Mouse (Mus musculus): ENCODE data around the gene D030056L22Rik. TPM values are rescaled to one million over a fixed set of nuclear protein-coding genes. Genes with fewer than 3 reads are reported as not detected.
A peak's percentile ranks its signal among the peaks of the same experiment; 100 is the strongest.

Gene D030056L22Rik
- total RNA-seq (2022) = 1 to 10 TPM; 3.1 to 4.1 (median 3.3) TPM

DNA sequence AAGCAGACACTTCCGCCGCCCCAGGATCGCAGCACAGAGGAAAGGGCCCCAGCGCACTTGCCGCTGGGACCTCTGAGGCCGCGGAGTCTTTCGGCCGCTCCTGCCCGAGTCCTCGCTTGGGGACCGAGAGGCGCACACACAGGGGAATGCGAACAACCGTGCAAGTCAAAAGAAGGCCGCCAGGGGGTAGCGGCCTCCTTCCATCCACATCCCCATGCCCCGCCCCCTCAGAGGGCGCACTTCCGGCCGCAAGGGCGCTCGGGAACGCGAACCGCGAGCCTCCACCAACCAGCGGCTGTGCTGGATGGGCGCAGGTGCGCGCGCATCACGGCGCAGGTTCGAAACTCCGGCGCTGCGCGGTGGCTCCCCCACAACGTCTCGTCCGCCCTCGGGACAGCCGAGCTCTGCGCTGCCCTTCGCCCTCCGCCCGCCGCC is at the start of gene D030056L22Rik:
Gene D030056L22Rik, plus strand, starts transcription at position 328 of the 435 bp plus-strand sequence.
- DNase-seq (ENCODE audit: low spot score in 2 of 2) = peak; percentile 94 to 97

- DNase-seq (ENCODE audit: low spot score in 2 of 2) = no peak
Observed at GRCm38 (mm10) chr19:18663904-18664303, 49.1 kb upstream of the D030056L22Rik start.

DNA sequence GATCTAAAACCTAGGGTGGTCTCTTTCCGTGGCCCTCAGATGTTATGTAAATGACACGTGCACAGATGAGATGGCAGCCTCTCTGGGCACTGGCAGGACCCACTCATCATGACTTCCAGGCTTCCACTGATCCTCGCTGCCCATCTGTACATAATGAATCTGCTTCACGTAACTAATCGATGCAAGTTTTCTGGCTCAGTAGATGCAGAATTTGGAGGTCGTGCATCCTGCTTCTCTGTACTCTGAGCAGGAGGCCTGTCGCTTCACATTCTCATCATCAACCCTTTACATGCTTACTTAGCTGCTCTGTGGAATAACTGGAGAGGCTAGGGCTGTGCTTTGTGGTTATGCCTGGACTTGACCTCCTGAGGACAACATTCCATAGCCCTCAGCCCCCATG is 46.0 kb upstream of the D030056L22Rik start:
- DNase-seq (ENCODE audit: low spot score in 2 of 2) = no peak

DNA sequence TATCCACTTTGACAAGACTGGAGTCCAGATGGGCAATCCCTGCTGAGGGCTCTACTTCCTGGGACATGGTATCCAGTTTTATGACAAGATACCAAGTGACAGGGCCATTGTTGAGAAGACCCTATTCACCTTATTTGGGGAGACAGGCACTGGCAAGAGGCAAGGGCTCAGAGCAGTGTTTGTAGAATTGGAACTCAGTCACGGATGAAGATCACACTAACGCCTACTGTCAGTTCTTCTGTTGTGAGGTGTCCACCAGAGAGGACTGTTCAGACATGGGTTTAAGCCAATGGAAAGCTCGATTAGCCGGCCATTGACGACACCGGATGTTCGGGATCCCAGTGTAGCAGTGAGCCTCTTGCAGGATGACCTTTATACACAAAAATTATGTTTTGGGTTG is 43.4 kb upstream of the D030056L22Rik start:
- DNase-seq (ENCODE audit: low spot score in 2 of 2) = no peak

DNA sequence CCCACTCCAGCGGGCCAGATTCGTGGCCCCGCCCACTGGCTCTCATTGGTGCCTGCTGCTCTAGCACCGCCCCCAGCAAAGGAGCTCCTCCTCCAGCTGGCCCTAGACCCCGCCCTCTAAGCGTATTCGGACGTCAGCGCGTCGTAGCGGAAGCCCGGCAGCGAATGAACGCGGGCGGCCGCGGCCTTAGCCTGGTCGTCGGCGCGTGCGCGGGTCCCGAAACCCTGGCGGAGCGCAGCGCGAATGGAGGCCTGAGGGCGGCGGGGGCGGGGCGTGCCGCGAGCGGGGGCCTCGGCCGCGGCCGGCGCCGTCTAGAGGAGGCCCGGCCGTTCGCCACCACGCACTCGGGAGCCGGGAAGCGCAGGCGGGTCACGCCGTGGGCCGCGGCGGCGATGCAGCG is 42.4 kb upstream of the D030056L22Rik start, which contains the start of gene Carnmt1:
Gene Carnmt1, plus strand, starts transcription at position 157 of the 400 bp plus-strand sequence.
- peak; percentile 99 for DNase-seq (ENCODE audit: low spot score in 2 of 2)

- peak; percentile 26 to 38 for DNase-seq (ENCODE audit: low spot score in 2 of 2)
Observed at GRCm38 (mm10) chr19:18671056-18671741, 41.8 kb upstream of the D030056L22Rik start.

GRCm38 (mm10) chr19:18672498-18672897 is 40.5 kb upstream of the D030056L22Rik start:
- no peak for DNase-seq (ENCODE audit: low spot score in 2 of 2)

DNA sequence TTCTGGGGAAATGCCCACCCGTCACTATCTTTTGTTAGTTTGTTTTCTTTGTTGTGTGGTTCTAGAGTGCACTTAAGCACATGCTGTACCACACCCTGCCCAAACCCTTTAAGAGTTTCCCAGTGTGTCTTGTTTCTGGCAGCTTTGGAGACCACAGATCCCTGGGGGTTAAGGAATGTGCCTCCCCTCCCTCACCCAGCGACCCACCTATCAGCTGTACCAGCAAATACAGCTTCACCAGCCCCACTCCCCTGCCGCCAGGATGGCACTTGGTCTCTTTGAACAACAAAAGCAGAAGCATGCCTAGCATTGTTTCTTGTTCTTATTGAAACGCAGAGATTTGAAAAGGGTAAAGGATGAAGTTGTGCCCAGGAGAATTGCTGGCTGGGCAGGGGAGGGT is 39.9 kb upstream of the D030056L22Rik start:
- no peak for DNase-seq (ENCODE audit: low spot score in 2 of 2)

GRCm38 (mm10) chr19:18682142-18682541 is 30.9 kb upstream of the D030056L22Rik start:
- no peak for DNase-seq (ENCODE audit: low spot score in 2 of 2)

DNA sequence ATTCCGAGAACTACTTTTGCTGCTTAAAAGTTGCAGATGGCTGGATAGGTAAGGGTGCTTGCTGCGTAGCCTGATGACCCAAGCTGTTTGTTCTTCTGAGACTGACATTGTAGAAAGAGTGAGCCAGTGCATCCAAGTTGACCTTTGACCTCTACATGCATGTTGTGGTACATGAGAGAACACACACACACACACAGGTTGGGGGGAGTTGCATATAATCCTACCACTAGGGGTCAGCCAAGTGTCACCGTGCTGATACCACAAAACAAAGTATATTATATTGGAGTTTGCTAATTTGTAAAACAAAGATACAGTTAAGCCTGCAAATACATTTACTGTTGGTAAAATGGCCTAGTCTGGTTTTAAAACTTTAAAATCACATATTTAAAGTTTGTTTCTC is 25.4 kb upstream of the D030056L22Rik start:
- DNase-seq (ENCODE audit: low spot score in 2 of 2) = no peak

DNA sequence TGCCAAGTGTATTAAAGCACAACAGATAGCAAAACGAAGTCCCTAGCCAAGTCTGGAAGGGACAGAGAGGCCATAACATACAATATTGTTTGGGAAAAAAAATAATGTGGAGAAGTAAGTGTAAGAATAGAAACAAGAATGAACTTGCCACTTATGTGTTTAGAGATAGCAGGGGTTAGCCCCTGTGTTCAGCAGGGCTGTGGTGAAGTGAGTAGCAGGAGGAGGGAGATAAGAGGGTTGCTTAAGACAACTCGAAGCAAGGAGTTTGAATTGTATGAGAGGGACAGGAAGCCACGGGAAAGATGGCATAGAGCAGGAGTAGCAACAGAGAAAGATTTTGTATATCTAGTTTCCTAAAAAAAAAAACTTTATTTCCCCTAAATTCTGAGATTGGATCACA is 20.8 kb upstream of the D030056L22Rik start:
- no peak for DNase-seq (ENCODE audit: low spot score in 2 of 2)

GRCm38 (mm10) chr19:18692768-18693167 is 20.2 kb upstream of the D030056L22Rik start:
- no peak for DNase-seq (ENCODE audit: low spot score in 2 of 2)

DNA sequence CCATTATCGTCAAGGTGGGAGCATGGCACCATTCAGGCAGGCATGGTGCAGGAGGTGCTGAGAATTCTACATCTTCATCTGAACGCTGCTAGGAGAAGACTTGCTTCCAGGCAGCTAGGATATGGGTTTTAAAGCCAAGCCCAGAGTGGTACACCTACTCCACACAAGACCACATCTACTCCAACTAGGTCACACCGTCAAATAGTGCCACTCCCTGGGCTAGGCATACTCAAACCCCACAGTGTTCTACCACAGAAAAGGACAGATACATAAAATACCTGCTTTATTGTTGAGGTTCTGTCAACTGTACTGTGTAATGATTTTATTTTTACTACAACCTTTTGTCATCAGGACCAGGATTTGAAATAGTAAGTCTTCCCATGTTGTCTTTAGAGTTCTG is 17.9 kb upstream of the D030056L22Rik start:
- DNase-seq (ENCODE audit: low spot score in 2 of 2) = no peak

- no peak for DNase-seq (ENCODE audit: low spot score in 2 of 2)
Observed at GRCm38 (mm10) chr19:18695552-18695951, 17.4 kb upstream of the D030056L22Rik start.

DNA sequence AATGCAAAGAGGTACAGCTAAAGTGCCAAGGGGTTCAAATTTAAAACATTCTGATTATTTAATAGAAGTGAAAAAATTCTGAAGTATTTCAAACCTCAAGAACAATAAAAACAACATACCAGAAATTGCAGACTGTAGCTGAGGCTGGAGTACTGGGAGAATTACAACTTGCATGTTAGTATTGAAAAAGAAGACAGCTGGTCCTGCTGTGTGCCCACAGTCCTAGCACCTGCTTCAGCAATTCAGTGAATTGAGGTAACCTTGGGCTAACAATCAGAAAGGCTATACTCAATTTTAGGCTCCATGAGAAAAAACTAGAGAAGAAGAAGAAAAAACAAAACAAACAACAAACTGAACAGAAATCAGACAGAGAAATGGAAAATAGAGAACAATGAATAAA is 4.9 kb upstream of the D030056L22Rik start:
- no peak for DNase-seq (ENCODE audit: low spot score in 2 of 2)

DNA sequence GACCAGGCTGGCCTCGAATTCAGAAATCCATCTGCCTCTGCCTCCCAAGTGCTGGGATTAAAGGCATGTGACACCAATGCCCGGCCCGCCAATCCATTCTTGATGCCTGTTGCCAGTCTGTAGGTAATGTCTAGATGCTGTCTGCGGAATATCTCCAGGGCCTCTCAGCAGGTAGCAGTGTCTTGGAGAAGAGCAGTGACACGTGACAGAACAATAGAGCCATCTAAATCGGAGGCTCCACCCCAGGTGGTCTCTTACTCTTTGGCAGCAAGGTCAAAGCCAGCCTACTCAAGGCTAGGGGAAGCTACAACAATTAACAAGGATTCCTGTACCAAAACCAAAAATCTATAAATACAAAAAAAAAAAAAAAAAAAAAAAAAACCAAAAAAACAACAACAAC is 2.1 kb upstream of the D030056L22Rik start:
- no peak for DNase-seq (ENCODE audit: low spot score in 2 of 2)

- no peak for DNase-seq (ENCODE audit: low spot score in 2 of 2)
Observed at GRCm38 (mm10) chr19:18711589-18711988, 1.4 kb upstream of the D030056L22Rik start.

GRCm38 (mm10) chr19:18712153-18712865 is 684 bp upstream of the D030056L22Rik start:
- DNase-seq (ENCODE audit: low spot score in 2 of 2) = no peak

DNA sequence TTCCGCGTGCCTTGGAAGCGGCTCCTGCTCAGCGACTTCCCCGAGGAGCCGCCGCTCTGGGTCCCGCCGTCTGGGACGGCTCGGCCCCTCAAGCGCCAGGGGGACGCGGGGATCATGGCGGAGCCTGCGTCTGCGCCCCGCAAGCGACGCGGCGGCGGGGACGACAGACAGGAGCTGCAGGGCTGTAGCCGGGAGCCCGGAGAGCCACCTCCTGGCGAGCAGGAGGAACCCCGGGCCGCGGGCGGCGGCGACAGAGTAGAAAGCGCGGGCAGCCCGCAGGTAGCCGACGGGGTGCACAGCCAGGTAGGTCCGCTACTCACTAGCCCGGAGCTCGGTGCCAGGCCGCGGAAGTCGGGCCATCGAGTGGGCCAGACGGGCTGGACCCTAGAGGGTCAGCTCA is 364 bp downstream of the D030056L22Rik start:
- peak; percentile 12 to 52 for DNase-seq (ENCODE audit: low spot score in 2 of 2)

GRCm38 (mm10) chr19:18716374-18716773 is 3.4 kb downstream of the D030056L22Rik start:
- DNase-seq (ENCODE audit: low spot score in 2 of 2) = peak; percentile 50 to 69

GRCm38 (mm10) chr19:18720337-18720736 is 7.3 kb downstream of the D030056L22Rik start:
- no peak for DNase-seq (ENCODE audit: low spot score in 2 of 2)

GRCm38 (mm10) chr19:18725186-18725585 is 12.2 kb downstream of the D030056L22Rik start:
- DNase-seq (ENCODE audit: low spot score in 2 of 2) = no peak

DNA sequence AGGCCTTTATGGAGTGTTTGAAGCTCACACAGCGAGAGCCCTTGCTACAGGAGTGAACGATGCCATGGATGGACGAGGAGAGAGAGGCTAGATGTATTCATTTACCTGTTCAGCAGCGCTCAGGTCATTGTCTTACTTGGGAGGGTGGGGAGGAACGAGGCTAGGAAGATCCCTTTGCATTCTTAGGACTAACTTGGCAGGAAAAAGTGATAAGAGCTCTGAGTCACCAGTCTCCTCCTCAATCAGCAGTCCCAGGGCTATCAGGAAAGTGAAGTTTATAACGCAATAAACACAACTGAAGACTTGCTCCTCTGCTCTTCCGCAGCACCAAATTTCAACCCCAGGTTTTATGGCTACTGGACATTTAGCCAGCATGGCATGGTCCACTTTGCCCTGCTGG is 17.3 kb downstream of the D030056L22Rik start:
- DNase-seq (ENCODE audit: low spot score in 2 of 2) = no peak

Measured in gastrocnemius, adult 8-10 months (tissue).